Mouse (Mus musculus): ENCODE results near the gene Crb3.

DNA sequence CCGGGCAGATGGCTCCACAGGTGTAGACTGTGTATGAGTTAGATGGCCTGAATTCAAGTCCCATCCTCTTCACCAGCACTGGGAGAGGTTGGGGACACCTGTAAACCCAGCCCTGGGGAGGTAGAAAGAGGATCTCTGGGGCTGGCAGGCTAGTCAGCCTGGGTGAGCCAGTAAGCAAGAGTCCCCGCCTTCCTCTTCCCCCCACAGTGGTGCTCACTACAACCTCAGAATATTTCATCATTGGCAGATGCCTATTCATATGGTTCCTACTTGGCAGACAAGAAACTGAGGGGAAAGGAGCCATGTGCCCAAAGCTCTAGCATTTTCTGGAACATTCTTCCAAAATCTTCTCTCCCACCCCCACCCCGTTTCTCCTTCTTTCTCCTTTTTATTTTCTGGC, 10.1 kb upstream of the Crb3 start:
- TF ChIP-seq NANOG (IDR thresholded peaks at IDR 0.05; ENCODE audit: borderline replicate concordance, low read length) (no peak), CTCF (conservative IDR thresholded peaks at IDR 0.05; ENCODE audit: low read length) (no peak)
